Mouse (Mus musculus) brain, adult 10 weeks (tissue): ENCODE data around the gene Sh3yl1. TPM values are rescaled to one million over a fixed set of nuclear protein-coding genes. Genes with fewer than 3 reads are reported as not detected.

Source experiments
- polyA plus RNA-seq: library from polyadenylated mRNA; stranded (reverse); fragments of 350-450 nt; fragmentation: Illumina TruSeq; extraction: RNeasy Lipid Tissue Mini Kit (QIAGEN cat#74804); gene quantifications from one replicate; pipeline ENCODE4 v1.2.3, GENCODE M21; 2015; ENCODE audit warnings: low read depth, low replicate concordance

Gene Sh3yl1
- polyA plus RNA-seq, result 9.9 TPM

GRCm38 (mm10) chr12:30911261-30912047 lies at the start of gene Sh3yl1, which contains the start of gene Acp1:
Gene Sh3yl1, plus strand, starts transcription at chr12:30911668.
Gene Acp1, minus strand, starts transcription at chr12:30911589.

GRCm38 (mm10) chr12:30883986-30884621 lies 27.4 kb upstream of the Sh3yl1 start, which contains the start of gene Alkal2:
Gene Alkal2, plus strand, starts transcription at chr12:30884322.

Other genes with a start within 250 kb of the Sh3yl1 start
- gene Alkal2, start 27.3 kb upstream of the Sh3yl1 start, polyA plus RNA-seq, result 2.8 TPM
- gene Acp1, start 79 bp upstream of the Sh3yl1 start, polyA plus RNA-seq, result 70.1 TPM
- not detected for gene Fam110c, start 162.2 kb downstream of the Sh3yl1 start, polyA plus RNA-seq